Mouse (Mus musculus) cerebellum, adult 9-11 months (tissue): ENCODE data around the gene Itga5.

Experiments used
- DNase-seq: peaks from one replicate; pipeline ENCODE4 v3.0.0; 2022

Itga5 gene

GRCm38 (mm10) chr15:103339166-103339960 lies 27.2 kb downstream of the Itga5 start:
- DNase-seq = no peak

- no peak for DNase-seq
These were observed 27.8 kb downstream of the Itga5 start for GRCm38 (mm10) chr15:103338829-103339165.

GRCm38 (mm10) chr15:103336996-103337667 lies 29.4 kb downstream of the Itga5 start:
- DNase-seq = no peak

GRCm38 (mm10) chr15:103335488-103336235 lies 30.9 kb downstream of the Itga5 start:
- no peak for DNase-seq

GRCm38 (mm10) chr15:103335040-103335439 lies 31.5 kb downstream of the Itga5 start:
- peak; percentile 3 for DNase-seq

- DNase-seq = no peak
These were observed 32.4 kb downstream of the Itga5 start for GRCm38 (mm10) chr15:103334194-103334593.

GRCm38 (mm10) chr15:103333738-103334137 lies 32.8 kb downstream of the Itga5 start:
- no peak for DNase-seq

- DNase-seq = no peak
These were observed 33.4 kb downstream of the Itga5 start for GRCm38 (mm10) chr15:103333081-103333615.

- peak; percentile 88 for DNase-seq
These were observed 42.9 kb downstream of the Itga5 start for GRCm38 (mm10) chr15:103323455-103324247.

- DNase-seq = peak; percentile 81
These were observed 43.5 kb downstream of the Itga5 start for GRCm38 (mm10) chr15:103323070-103323454.

GRCm38 (mm10) chr15:103322396-103322795 lies 44.2 kb downstream of the Itga5 start:
- peak; percentile 60 for DNase-seq

- peak; percentile 62 for DNase-seq
These were observed 45.5 kb downstream of the Itga5 start for GRCm38 (mm10) chr15:103321076-103321475.

- no peak for DNase-seq
These were observed 48.3 kb downstream of the Itga5 start for GRCm38 (mm10) chr15:103318201-103318816.

- DNase-seq = peak; percentile 38
These were observed 48.8 kb downstream of the Itga5 start for GRCm38 (mm10) chr15:103317731-103318130.

- DNase-seq = peak; percentile 4
These were observed 49.4 kb downstream of the Itga5 start for GRCm38 (mm10) chr15:103317120-103317519.

GRCm38 (mm10) chr15:103315979-103316776 lies 50.4 kb downstream of the Itga5 start:
- peak; percentile 40 for DNase-seq

GRCm38 (mm10) chr15:103315011-103315502 lies 51.5 kb downstream of the Itga5 start:
- peak; percentile 73 for DNase-seq

GRCm38 (mm10) chr15:103314181-103314580 lies 52.4 kb downstream of the Itga5 start:
- peak; percentile 53 for DNase-seq

- DNase-seq = peak; percentile 57
These were observed 53.0 kb downstream of the Itga5 start for GRCm38 (mm10) chr15:103313495-103314095.

- no peak for DNase-seq
These were observed 56.1 kb downstream of the Itga5 start, which contains the start of gene Gpr84 for GRCm38 (mm10) chr15:103310365-103310910. TSS of gene Gpr84 (minus strand) at chr15:103310612.
